Mouse (Mus musculus): Measurements from ENCODE around the gene I0C0044D17Rik. TPM values are rescaled to one million over a fixed set of nuclear protein-coding genes. Genes with fewer than 3 reads are reported as not detected.

Gene I0C0044D17Rik
- total and polyA plus RNA-seq, 3 experiments: not detected

DNA sequence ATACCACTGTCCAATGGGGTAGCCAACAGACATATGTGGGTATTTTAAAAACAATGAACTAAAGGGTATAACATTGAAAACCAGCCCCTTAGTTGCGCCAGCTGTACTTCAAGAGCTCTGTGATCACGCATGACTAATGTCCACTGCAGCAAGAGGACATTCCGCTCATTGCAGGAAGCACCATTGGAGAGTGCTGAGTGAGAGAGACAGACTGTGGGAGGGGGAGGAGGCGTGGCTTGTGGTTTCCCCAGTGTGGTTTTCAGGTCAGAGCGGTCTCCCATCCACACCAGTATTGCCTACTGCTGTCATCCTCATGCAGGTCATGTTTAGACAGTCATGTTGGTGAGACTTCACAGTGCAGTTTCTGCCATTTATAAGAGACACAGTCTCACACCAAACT is 12.9 kb upstream of the I0C0044D17Rik start:
- no peak overlapping the region for H3K4me3 ChIP-seq
- H3K36me3 ChIP-seq (ENCODE audit: control insufficient read depth, insufficient read depth, low read length): no peaks in the 10 kb centered on the region
- intact Hi-C loops (cut with DNase I): no loop called here
- no peak overlapping the region for H3K9ac ChIP-seq (ENCODE audit: low read depth, low read length)
- no peaks in the 10 kb centered on the region for H3K27me3 ChIP-seq (ENCODE audit: control insufficient read depth, insufficient read depth, low read length)
- 54% methylated on average over 5 of the region's 5 CpGs for WGBS
- no peaks in the 10 kb centered on the region for H3K79me2 ChIP-seq (replicated peaks; ENCODE audit: control insufficient read depth, insufficient read depth, low read length)
- H3K4me1 ChIP-seq (ENCODE audit: control insufficient read depth, insufficient read depth, low read length): peaks cover 2% of the 10 kb centered on the region; the same call in 1 of the 2 replicates
- no peak for DNase-seq
- no peak for TF ChIP-seq POLR2A (IDR thresholded peaks at IDR 0.05; ENCODE audit: insufficient read depth, low read depth, low read length)
- no peak for TF ChIP-seq CTCF (IDR thresholded peaks at IDR 0.05)
- TF ChIP-seq EP300 (IDR thresholded peaks at IDR 0.05; ENCODE audit: insufficient read depth, low read depth, low read length): no peak
- H3K27ac ChIP-seq: no peak overlapping the region

GRCm38 (mm10) chr4:98834782-98835181 is 11.1 kb upstream of the I0C0044D17Rik start:
- Histone ChIP-seq H3K27ac (no peak overlapping the region), H3K36me3 (ENCODE audit: control insufficient read depth, insufficient read depth, low read length) (no peaks in the 10 kb centered on the region), H3K4me1 (ENCODE audit: control insufficient read depth, insufficient read depth, low read length) (peaks cover 2% of the 10 kb centered on the region; the same call in 1 of the 2 replicates), H3K27me3 (ENCODE audit: control insufficient read depth, insufficient read depth, low read length) (no peaks in the 10 kb centered on the region), H3K79me2 (replicated peaks; ENCODE audit: control insufficient read depth, insufficient read depth, low read length) (no peaks in the 10 kb centered on the region), H3K9ac (ENCODE audit: low read depth, low read length) (no peak overlapping the region), H3K4me3 (no peak overlapping the region)
- intact Hi-C loops (cut with DNase I): no loop called here
- no peak for TF ChIP-seq CTCF (IDR thresholded peaks at IDR 0.05)
- no peak for TF ChIP-seq EP300 (IDR thresholded peaks at IDR 0.05; ENCODE audit: insufficient read depth, low read depth, low read length)
- no peak for TF ChIP-seq POLR2A (IDR thresholded peaks at IDR 0.05; ENCODE audit: insufficient read depth, low read depth, low read length)
- 41% methylated on average over 4 of the region's 4 CpGs for WGBS
- no peak for DNase-seq

- Histone ChIP-seq H3K27me3 (ENCODE audit: control insufficient read depth, insufficient read depth, low read length) (no peaks in the 10 kb centered on the region), H3K4me3 (no peak overlapping the region), H3K79me2 (replicated peaks; ENCODE audit: control insufficient read depth, insufficient read depth, low read length) (no peaks in the 10 kb centered on the region), H3K9ac (ENCODE audit: low read depth, low read length) (no peak overlapping the region), H3K27ac (no peak overlapping the region), H3K4me1 (ENCODE audit: control insufficient read depth, insufficient read depth, low read length) (peaks cover 2% of the 10 kb centered on the region; the same call in 1 of the 2 replicates), H3K36me3 (ENCODE audit: control insufficient read depth, insufficient read depth, low read length) (no peaks in the 10 kb centered on the region)
- TF ChIP-seq EP300 (IDR thresholded peaks at IDR 0.05; ENCODE audit: insufficient read depth, low read depth, low read length): no peak
- intact Hi-C loops (cut with DNase I): no loop called here
- no peak for DNase-seq
- 29% methylated on average over 1 of the region's 1 CpGs for WGBS
These were observed 8.1 kb upstream of the I0C0044D17Rik start for GRCm38 (mm10) chr4:98831726-98832125.

- Histone ChIP-seq H3K27me3 (ENCODE audit: control insufficient read depth, insufficient read depth, low read length) (no peaks in the 10 kb centered on the region), H3K27ac (no peak overlapping the region), H3K4me1 (ENCODE audit: control insufficient read depth, insufficient read depth, low read length) (peaks cover under 1% of the 10 kb centered on the region; the same call in 1 of the 2 replicates), H3K4me3 (no peak overlapping the region), H3K9ac (ENCODE audit: low read depth, low read length) (no peak overlapping the region), H3K36me3 (ENCODE audit: control insufficient read depth, insufficient read depth, low read length) (no peaks in the 10 kb centered on the region), H3K79me2 (replicated peaks; ENCODE audit: control insufficient read depth, insufficient read depth, low read length) (no peaks in the 10 kb centered on the region)
- TF ChIP-seq POLR2A (IDR thresholded peaks at IDR 0.05; ENCODE audit: insufficient read depth, low read depth, low read length) (no peak), EP300 (IDR thresholded peaks at IDR 0.05; ENCODE audit: insufficient read depth, low read depth, low read length) (no peak), CTCF (IDR thresholded peaks at IDR 0.05) (no peak)
- WGBS: 60% methylated on average over 3 of the region's 3 CpGs
- intact Hi-C loops (cut with DNase I): no loop called here
- no peak for DNase-seq
These were observed 3.1 kb upstream of the I0C0044D17Rik start for GRCm38 (mm10) chr4:98826701-98827100.

DNA sequence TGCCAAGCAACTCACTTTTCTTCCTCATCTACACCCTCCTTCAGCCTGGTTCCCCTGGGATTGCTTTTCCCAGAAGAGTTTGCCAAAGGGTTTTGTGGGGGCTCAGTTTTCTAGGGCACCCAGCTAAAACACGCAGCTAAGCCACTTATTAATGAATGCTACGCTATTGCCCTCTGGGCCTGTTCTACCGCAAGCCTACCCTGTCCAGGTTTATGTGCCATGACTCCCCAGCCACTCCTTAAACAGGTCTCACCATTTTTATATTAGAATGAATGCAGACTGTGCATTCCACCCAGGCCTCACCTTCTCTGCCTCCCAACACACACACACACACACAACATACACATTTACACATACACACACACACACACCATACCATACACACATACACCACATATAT is 593 bp downstream of the I0C0044D17Rik start:
- WGBS: 92% methylated on average over 3 of the region's 3 CpGs

GRCm38 (mm10) chr4:98822478-98822877 is 1.2 kb downstream of the I0C0044D17Rik start:
- no peak overlapping the region for H3K4me3 ChIP-seq
- no peaks in the 10 kb centered on the region for H3K79me2 ChIP-seq (replicated peaks; ENCODE audit: control insufficient read depth, insufficient read depth, low read length)
- H3K4me1 ChIP-seq (ENCODE audit: control insufficient read depth, insufficient read depth, low read length): peaks cover 1% of the 10 kb centered on the region; the same call in 1 of the 2 replicates
- WGBS: 71% methylated on average over 3 of the region's 3 CpGs
- DNase-seq: no peak
- no peak overlapping the region for H3K9ac ChIP-seq (ENCODE audit: low read depth, low read length)
- no peak for TF ChIP-seq POLR2A (IDR thresholded peaks at IDR 0.05; ENCODE audit: insufficient read depth, low read depth, low read length)
- no peak for TF ChIP-seq CTCF (IDR thresholded peaks at IDR 0.05)
- no peak for TF ChIP-seq EP300 (IDR thresholded peaks at IDR 0.05; ENCODE audit: insufficient read depth, low read depth, low read length)
- no peaks in the 10 kb centered on the region for H3K27me3 ChIP-seq (ENCODE audit: control insufficient read depth, insufficient read depth, low read length)
- H3K36me3 ChIP-seq (ENCODE audit: control insufficient read depth, insufficient read depth, low read length): no peaks in the 10 kb centered on the region
- intact Hi-C loops (cut with DNase I): no loop called here
- no peak overlapping the region for H3K27ac ChIP-seq

More for the DNA sequence above, 593 bp downstream of the I0C0044D17Rik start:
- Histone ChIP-seq H3K27me3 (ENCODE audit: control insufficient read depth, insufficient read depth, low read length) (no peaks in the 10 kb centered on the region), H3K79me2 (replicated peaks; ENCODE audit: control insufficient read depth, insufficient read depth, low read length) (no peaks in the 10 kb centered on the region), H3K9ac (ENCODE audit: low read depth, low read length) (no peak overlapping the region), H3K27ac (no peak overlapping the region), H3K4me3 (no peak overlapping the region), H3K4me1 (ENCODE audit: control insufficient read depth, insufficient read depth, low read length) (no peaks in the 10 kb centered on the region; the same call in 1 of the 2 replicates), H3K36me3 (ENCODE audit: control insufficient read depth, insufficient read depth, low read length) (no peaks in the 10 kb centered on the region)
- intact Hi-C loops (cut with DNase I): no loop called here
- DNase-seq: no peak
- no peak for TF ChIP-seq POLR2A (IDR thresholded peaks at IDR 0.05; ENCODE audit: insufficient read depth, low read depth, low read length)
- TF ChIP-seq EP300 (IDR thresholded peaks at IDR 0.05; ENCODE audit: insufficient read depth, low read depth, low read length): no peak
- TF ChIP-seq CTCF (IDR thresholded peaks at IDR 0.05): no peak
